Mouse (Mus musculus) embryonic facial prominence, embryonic 13.5 days (tissue): ENCODE measurements around the gene Asl. TPM values are rescaled to one million over a fixed set of nuclear protein-coding genes. Genes with fewer than 3 reads are reported as not detected.
A peak's percentile ranks its signal among the peaks of the same experiment; 100 is the strongest.
"Not testable (repeated sequence)": the region's sequence is repeated elsewhere in the genome, so short reads cannot be mapped to it uniquely, and the experiment has no call there.

ENCODE experiments used
- ATAC-seq: fragments of 200-750 bp; cut with Nextera tagmentation; 2 replicates; pipeline ENCODE4 v1.8.0; 2017; ENCODE audit warnings: low read depth; ENCODE audit not compliant: insufficient number of reproducible peaks, insufficient read depth, low FRiP score, low TSS enrichment
- H3K27ac ChIP-seq: fragments of 300-500 bp; sonication (generic); 2 replicates; pipeline ENCODE4 v1.5.1; 2015; ENCODE audit warnings: moderate library complexity, mild to moderate bottlenecking, inconsistent platforms
- H3K27me3 ChIP-seq: fragments of 300-500 bp; sonication (generic); 2 replicates; pipeline ENCODE4 v1.6.1; 2015; ENCODE audit warnings: mild to moderate bottlenecking, inconsistent platforms
- H3K36me3 ChIP-seq: fragments of 300-500 bp; sonication (generic); 2 replicates; pipeline ENCODE4 v1.6.1; 2015; ENCODE audit warnings: mild to moderate bottlenecking, inconsistent platforms
- H3K4me1 ChIP-seq: fragments of 300-500 bp; sonication (generic); 2 replicates; pipeline ENCODE4 v1.6.1; 2015; ENCODE audit warnings: inconsistent platforms
- H3K4me2 ChIP-seq: fragments of 300-500 bp; sonication (generic); 2 replicates; pipeline ENCODE4 v1.6.1; 2015; ENCODE audit warnings: moderate library complexity, mild to moderate bottlenecking, inconsistent platforms
- H3K4me3 ChIP-seq: fragments of 300-500 bp; sonication (generic); 2 replicates; pipeline ENCODE4 v1.5.1; 2015; ENCODE audit warnings: mild to moderate bottlenecking, inconsistent platforms
- H3K9ac ChIP-seq: fragments of 300-500 bp; sonication (generic); 2 replicates; pipeline ENCODE4 v1.6.1; 2015; ENCODE audit warnings: mild to moderate bottlenecking, inconsistent platforms
- H3K9me3 ChIP-seq: fragments of 300-500 bp; sonication (generic); 2 replicates; pipeline ENCODE4 v1.6.1; 2016; ENCODE audit warnings: inconsistent platforms
- WGBS: fragments of 180-500 bp; shearing (Covaris S2); methylation state at CpG from one replicate; pipeline ENCODE4 v1.1.7; 2015; ENCODE audit warnings: mixed read lengths; 5-methylcytosine and 5-hydroxymethylcytosine counted together
- polyA plus RNA-seq: library from polyadenylated mRNA; unstranded; fragments of >200 nt; fragmentation: Nextera tagmentation; extraction: Ambion mirVana; gene quantifications from 2 replicates; pipeline ENCODE4 v1.2.1, GENCODE M21; 2015

Gene Asl
- polyA plus RNA-seq, 1 experiment from 2014 or later: 21.8 TPM

DNA sequence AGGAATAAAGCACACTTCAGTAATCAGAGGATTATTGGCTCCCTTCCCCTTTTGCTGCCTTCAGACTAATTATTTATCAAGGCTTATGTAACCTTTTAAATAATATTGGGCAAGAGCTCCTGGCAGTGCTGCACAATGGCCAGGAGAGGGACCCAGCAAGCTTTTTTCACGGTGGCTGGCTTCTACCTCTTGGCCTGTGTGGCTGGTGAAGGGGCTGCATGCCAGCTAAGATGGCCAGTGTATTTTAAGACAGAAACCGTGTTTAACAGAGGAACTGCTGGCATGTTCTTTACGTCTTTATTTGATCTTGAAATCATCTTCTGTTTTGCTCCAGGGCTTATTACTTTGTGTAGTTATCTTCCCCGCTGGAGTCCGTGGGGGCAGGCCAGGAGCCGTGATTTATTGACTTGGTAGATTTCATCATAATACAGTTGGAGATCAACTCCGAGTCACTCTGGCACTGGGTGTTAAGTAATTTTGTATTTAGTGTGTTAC is 15.2 kb upstream of the Asl start:
- Histone ChIP-seq H3K9me3 (no peaks in the 10 kb centered on the region), H3K27ac (no peak overlapping the region), H3K9ac (no peak overlapping the region), H3K4me2 (no peak overlapping the region), H3K4me1 (no peaks in the 10 kb centered on the region), H3K4me3 (no peak overlapping the region), H3K36me3 (peaks cover 83% of the 10 kb centered on the region), H3K27me3 (no peaks in the 10 kb centered on the region)
- 76% methylated on average over 7 of the region's 7 CpGs for WGBS
- ATAC-seq: no peak

DNA sequence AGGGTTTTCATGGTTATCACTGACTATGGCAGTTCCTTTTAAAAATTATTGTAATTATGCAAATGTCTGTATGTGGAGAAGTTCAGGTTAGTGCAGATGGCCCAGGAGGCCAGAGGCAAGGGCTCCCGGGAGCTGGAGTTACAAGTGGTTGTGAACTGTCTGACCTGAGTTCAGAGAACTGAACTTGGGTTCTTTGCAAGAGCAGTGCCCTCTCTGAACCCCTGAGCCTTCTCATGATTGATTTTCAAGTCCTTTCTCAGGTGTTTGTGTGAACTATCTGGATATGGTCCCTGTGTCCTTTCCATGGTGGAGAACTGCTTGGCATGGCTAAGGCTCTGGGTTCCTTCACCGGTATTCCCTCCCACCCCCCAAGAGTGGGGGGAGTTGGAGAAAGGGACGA is 14.7 kb upstream of the Asl start:
- 90% methylated on average over 3 of the region's 3 CpGs for WGBS
- Histone ChIP-seq H3K9me3 (no peaks in the 10 kb centered on the region), H3K4me1 (no peaks in the 10 kb centered on the region), H3K4me3 (no peak overlapping the region), H3K4me2 (no peak overlapping the region), H3K36me3 (peaks cover 78% of the 10 kb centered on the region), H3K27ac (no peak overlapping the region), H3K27me3 (no peaks in the 10 kb centered on the region), H3K9ac (no peak overlapping the region)
- no peak for ATAC-seq

DNA sequence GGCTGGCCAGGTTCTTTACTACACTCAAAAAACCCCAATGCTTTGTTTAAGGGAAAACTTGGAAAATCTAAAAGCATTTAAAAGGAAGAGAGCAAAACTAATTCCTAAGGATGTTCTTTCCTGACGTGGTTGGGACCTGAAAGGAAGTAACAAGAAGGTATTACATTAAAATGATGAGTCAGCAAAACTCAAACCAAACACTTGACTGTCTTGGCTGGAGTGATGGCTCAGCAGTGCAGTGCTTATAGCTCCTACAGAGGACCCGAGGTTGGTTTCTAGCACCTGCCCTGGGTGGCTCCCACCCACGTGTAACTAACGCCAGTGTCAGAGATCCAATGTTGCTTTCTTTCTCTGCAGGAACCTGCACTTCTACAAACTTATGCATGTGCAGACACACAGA is 12.2 kb upstream of the Asl start:
- H3K4me1 ChIP-seq: no peaks in the 10 kb centered on the region
- WGBS: 89% methylated on average over 4 of the region's 4 CpGs
- no peak overlapping the region for H3K4me3 ChIP-seq
- H3K27me3 ChIP-seq: no peaks in the 10 kb centered on the region
- H3K9ac ChIP-seq: no peak overlapping the region
- H3K36me3 ChIP-seq: peaks cover 74% of the 10 kb centered on the region
- no peaks in the 10 kb centered on the region for H3K9me3 ChIP-seq
- no peak overlapping the region for H3K27ac ChIP-seq
- no peak for ATAC-seq
- H3K4me2 ChIP-seq: no peak overlapping the region

DNA sequence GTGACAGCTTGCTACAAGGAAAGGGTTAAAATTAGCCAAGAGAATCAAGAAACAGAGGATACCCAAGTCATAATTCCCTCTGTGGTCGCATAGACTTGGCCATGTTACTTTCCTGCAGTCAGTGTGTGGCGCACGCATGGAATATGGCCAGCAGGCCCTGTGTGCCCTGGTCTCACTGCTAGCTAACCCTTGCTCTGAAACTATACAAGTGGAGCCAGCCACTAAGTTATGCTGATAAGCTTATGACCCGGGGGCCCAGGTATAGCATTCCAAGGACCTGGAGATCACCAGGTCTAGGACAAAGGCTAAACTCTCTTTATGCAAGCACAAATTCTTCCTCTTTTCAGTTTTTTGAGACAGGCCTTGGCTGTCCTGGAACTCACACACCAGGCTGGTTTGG is 11.8 kb upstream of the Asl start:
- no peak for ATAC-seq

DNA sequence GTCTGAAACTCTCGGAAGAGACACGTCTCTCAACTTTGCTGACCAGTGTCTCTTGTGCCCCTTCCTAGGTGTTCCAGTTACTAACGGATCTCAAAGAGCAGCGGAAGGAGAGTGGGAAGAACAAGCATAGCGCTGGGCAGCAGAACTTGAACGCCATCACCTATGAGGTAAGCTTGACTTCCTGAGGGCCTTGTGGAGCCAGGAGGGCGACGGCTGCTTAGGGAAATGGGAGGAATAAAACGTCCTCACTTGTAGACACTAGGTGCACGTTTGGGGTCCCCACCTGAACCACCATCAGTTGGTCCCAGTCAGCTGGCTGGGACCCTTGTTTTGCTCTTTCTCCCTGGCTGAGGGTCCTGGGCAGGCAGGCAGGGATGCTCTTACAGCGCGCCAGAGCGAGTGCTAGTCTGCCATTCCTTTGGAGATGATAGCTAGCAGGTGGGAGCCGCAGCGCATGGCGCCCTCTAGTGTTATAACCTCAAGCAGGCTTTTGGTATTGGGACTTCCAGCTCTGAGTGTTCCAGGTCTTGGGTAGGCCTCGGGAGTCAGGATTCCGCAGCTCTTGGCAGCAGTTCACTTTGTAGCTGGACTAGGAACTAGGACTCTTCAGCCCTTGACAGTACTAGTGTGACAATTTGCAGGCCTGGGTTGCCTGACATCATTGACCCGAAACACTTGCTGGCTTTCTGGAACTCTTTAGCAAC is 8.9 kb upstream of the Asl start:
- no peaks in the 10 kb centered on the region for H3K4me1 ChIP-seq
- ATAC-seq: no peak
- H3K9ac ChIP-seq: 0 out of 2 replicates have a peak overlapping the region, but pooled peaks have one; percentile 6
- H3K27ac ChIP-seq: no peak overlapping the region
- no peak overlapping the region for H3K4me2 ChIP-seq
- peaks cover 66% of the 10 kb centered on the region for H3K36me3 ChIP-seq
- H3K4me3 ChIP-seq: no peak overlapping the region
- 63% methylated on average over 19 of the region's 19 CpGs for WGBS
- H3K27me3 ChIP-seq: no peaks in the 10 kb centered on the region
- H3K9me3 ChIP-seq: no peaks in the 10 kb centered on the region

More for the DNA sequence above, 11.8 kb upstream of the Asl start:
- Histone ChIP-seq H3K4me2 (no peak overlapping the region), H3K4me3 (no peak overlapping the region), H3K27me3 (no peaks in the 10 kb centered on the region), H3K4me1 (no peaks in the 10 kb centered on the region), H3K9me3 (no peaks in the 10 kb centered on the region), H3K9ac (no peak overlapping the region), H3K27ac (no peak overlapping the region), H3K36me3 (peaks cover 74% of the 10 kb centered on the region)
- whole genome bisulfite sequencing: 88% methylated on average over 4 of the region's 4 CpGs

DNA sequence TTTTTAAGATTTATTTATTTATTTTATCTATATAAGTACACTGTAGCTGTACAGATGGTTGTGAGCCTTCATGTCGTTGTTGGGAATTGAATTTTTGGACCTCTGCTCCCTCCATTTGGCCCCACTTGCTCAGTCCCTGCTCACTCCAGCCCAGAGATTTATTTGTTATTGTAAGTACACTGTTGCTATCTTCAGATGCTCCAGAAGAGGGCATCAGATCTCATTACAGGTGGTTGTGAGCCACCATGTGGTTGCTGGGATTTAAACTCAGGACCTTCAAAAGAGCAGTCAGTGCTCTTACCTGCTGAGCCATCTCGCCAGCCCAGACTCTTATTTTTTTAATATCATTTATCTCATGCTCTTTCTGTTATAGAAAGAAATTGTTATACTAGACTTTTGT is 7.3 kb upstream of the Asl start:
- WGBS: 61% methylated on average over 2 of the region's 2 CpGs
- not testable (repeated sequence) for H3K9ac ChIP-seq, H3K27me3 ChIP-seq, H3K27ac ChIP-seq, H3K4me1 ChIP-seq, H3K9me3 ChIP-seq, H3K4me3 ChIP-seq, ATAC-seq, H3K4me2 ChIP-seq
- H3K36me3 ChIP-seq: peaks cover 50% of the 10 kb centered on the region

DNA sequence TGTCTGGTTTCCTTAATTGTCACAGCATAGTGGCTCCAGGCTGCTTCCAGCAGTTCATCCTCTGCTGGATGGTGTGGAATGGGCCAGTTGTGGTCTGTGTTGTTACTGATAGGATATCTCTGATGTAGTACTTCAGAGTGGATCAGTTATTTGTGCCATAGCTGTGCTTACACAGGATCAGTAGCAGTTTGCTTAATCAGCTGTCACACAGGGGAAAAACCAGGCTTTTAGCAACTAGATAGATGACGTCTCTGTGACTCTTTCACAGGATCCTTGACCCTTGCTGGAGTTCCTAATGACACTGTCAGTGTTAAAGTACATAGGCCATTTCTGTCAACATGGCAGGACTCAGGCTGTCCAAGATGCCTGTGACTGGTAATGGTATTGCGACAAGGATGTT is 4.8 kb upstream of the Asl start:
- Histone ChIP-seq H3K27me3 (no peaks in the 10 kb centered on the region), H3K4me3 (no peak overlapping the region), H3K36me3 (peaks cover 32% of the 10 kb centered on the region), H3K4me2 (no peak overlapping the region), H3K9ac (0 out of 2 replicates have a peak overlapping the region, but pooled peaks have one; percentile 11), H3K9me3 (no peaks in the 10 kb centered on the region), H3K27ac (no peak overlapping the region), H3K4me1 (peaks cover 14% of the 10 kb centered on the region; the same call in 1 of the 2 replicates)
- 89% methylated on average over 2 of the region's 2 CpGs for WGBS
- ATAC-seq: no peak

DNA sequence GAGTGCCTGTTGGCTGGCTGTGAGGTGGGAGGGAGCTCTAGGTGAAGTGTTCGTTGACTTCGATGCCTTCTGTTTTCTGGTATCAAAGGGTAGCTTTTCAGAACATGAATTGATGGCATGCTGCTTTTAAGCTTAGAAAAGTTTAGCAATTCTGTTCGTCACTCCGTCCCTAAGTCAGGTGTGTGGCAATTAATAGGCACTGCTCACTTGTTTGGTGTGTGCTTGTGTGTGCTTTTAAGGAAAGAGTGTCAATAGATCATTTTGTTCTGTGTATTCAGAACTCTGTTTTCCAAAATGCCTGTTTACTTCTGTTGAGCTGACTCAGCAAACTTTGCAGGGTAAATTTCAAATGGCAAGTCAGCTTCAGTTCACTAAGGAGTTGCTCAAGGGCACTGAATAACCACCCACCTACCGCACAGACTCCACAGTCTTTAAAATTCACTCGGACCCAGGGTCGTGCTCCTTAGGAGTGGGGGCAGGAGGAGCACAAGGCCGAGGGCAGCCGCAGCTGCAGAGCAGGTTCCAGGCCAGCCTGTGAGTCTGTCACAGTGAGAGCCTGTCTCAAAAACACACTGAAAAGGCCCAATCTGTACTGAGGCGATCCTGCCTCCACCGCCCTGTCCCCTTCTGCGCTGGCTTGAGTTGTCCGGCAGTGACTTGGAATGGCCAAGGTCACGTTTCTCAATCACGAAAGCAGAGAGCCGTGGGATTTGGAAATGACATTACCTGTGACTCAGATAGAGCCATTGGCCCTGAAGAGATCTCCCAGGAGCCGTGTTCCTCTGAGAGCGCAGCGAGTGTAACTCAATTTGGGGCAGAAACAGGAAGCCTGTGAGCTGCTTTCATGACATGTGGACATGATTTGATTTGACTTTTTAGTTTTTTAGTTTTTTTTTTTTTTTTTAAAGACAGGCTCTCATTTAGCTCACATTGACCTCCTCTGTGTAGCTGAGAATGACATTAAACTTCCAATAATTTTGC is 2.7 kb upstream of the Asl start:
- Histone ChIP-seq H3K9me3 (no peaks in the 10 kb centered on the region), H3K36me3 (peaks cover 18% of the 10 kb centered on the region), H3K4me2 (no peak overlapping the region), H3K4me3 (no peak overlapping the region), H3K9ac (peak overlapping the region; percentile 40; the same call in 1 of the 2 replicates), H3K4me1 (peaks cover 14% of the 10 kb centered on the region; the same call in 1 of the 2 replicates), H3K27ac (peak overlapping the region; percentile 48; the same call in 1 of the 2 replicates), H3K27me3 (no peaks in the 10 kb centered on the region)
- 83% methylated on average over 19 of the region's 19 CpGs for WGBS
- ATAC-seq: no peak

DNA sequence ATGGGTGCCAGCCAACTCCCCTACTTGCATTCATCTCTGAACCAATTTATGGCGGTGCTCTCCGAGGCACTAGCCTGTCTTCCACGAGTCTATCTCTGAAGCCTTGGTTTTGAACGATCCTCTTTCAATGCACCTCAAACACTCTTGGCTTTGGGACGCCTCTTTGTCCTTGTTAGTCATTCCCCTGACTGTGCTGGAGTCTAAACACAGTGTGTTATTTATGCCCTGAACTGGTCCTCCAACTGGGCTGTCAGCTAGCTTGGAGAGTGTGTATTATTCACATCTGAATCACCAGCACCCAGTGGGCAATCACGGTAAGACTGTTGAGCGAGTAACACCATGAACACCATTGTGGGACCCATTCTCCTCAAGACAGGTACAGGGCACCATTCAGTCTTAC is 1.4 kb downstream of the Asl start:
- Histone ChIP-seq H3K9ac (no peak overlapping the region), H3K27ac (no peak overlapping the region), H3K4me3 (no peak overlapping the region), H3K4me1 (peaks cover 20% of the 10 kb centered on the region; the same call in 1 of the 2 replicates), H3K4me2 (no peak overlapping the region), H3K36me3 (no peaks in the 10 kb centered on the region), H3K9me3 (no peaks in the 10 kb centered on the region), H3K27me3 (no peaks in the 10 kb centered on the region)
- WGBS: 82% methylated on average over 7 of the region's 7 CpGs
- no peak for ATAC-seq

DNA sequence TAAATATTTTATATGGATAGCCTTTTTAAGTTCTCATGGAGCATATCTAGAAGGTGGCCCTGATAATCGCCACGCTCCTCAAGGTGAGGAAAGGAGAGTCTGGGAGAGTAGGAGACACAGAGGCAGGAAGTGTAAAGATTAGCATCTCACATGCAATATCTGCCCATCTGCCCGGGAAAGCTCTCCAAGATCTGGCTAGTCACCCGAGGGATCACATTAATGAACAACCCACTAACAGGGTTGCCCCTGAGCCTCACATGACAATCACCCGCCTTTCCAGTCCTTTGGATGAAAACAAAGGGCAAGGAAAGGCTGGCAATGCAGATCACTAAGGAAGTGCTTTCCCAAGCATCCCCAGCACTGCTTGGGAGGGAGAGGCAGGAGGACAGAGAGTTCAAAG is 1.9 kb downstream of the Asl start:
- no peaks in the 10 kb centered on the region for H3K27me3 ChIP-seq
- H3K4me2 ChIP-seq: no peak overlapping the region
- no peak overlapping the region for H3K9ac ChIP-seq
- ATAC-seq: no peak
- H3K27ac ChIP-seq: no peak overlapping the region
- H3K4me1 ChIP-seq: peaks cover 24% of the 10 kb centered on the region; the same call in 1 of the 2 replicates
- no peaks in the 10 kb centered on the region for H3K36me3 ChIP-seq
- WGBS: 79% methylated on average over 5 of the region's 5 CpGs
- no peaks in the 10 kb centered on the region for H3K9me3 ChIP-seq
- H3K4me3 ChIP-seq: no peak overlapping the region

DNA sequence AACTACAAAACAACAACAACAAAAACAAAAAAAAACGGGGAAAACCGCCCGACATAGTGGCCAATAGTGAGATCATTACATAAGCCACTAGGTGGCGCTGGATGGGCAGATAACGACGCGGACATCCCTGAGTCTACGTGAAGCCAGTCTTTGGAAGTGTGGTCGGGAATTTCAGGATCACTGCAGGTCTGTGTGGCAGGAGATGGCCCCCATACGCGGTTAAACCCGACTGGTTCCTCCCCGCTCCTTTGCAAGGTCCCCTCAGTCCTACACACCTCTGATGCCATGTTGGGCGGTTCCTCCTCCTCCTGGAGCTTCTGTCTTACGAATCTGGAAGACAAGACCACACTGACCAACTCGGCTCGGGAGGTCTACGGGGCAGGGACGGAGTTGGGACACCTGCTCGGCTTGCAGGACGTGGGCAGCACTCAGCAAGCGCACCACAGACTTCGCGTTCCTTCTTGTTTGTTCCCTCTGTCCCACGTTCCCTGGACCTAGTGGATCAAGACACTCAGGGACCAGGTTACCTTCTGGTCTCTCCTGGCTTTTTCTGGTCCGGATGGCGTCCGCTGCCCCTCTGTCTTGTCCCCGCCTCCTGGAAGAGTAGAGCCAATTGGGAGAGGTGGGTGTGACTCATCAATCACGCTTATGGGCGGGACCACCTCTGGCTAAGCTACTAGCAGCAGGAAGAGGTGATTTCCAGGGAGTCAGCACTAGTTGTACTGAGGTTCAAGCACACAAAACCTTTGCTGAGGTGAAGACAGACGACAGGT is 5.1 kb downstream of the Asl start:
- WGBS: under 1% methylated on average over 32 of the region's 32 CpGs
- Histone ChIP-seq H3K4me2 (peak overlapping the region; percentile 91), H3K4me1 (peaks cover 19% of the 10 kb centered on the region), H3K9ac (peak overlapping the region; percentile 72), H3K36me3 (no peaks in the 10 kb centered on the region), H3K9me3 (no peaks in the 10 kb centered on the region), H3K4me3 (peak overlapping the region; percentile 63), H3K27me3 (no peaks in the 10 kb centered on the region), H3K27ac (peak overlapping the region; percentile 76)
- ATAC-seq: peak; percentile 78
